Mouse (Mus musculus) liver, embryonic 16.5 days (tissue): Measurements from ENCODE around the gene Sptbn4. TPM values are rescaled to one million over a fixed set of nuclear protein-coding genes. Genes with fewer than 3 reads are reported as not detected.

Experiments used
- ATAC-seq: fragments of 200-750 bp; cut with Nextera tagmentation; 2 replicates; pipeline ENCODE4 v1.8.0; 2017; ENCODE audit warnings: low read depth, mild to moderate bottlenecking, moderate number of reproducible peaks, moderate library complexity
- H3K27ac ChIP-seq: fragments of 300-500 bp; sonication (generic); 2 replicates; pipeline ENCODE4 v1.5.1; 2014; ENCODE audit warnings: mild to moderate bottlenecking, low read length
- H3K27me3 ChIP-seq: fragments of 300-500 bp; sonication (generic); 2 replicates; pipeline ENCODE4 v1.6.1; 2014; ENCODE audit warnings: low read depth, low read length, mixed read lengths; ENCODE audit not compliant: control insufficient read depth, insufficient read depth
- H3K36me3 ChIP-seq: fragments of 300-500 bp; sonication (generic); 2 replicates; pipeline ENCODE4 v1.6.1; 2014; ENCODE audit warnings: mild to moderate bottlenecking; ENCODE audit not compliant: control insufficient read depth, insufficient read depth
- H3K4me1 ChIP-seq: fragments of 300-500 bp; sonication (generic); 2 replicates; pipeline ENCODE4 v1.6.1; 2014; ENCODE audit warnings: low read depth, low read length, mixed read lengths; ENCODE audit not compliant: control insufficient read depth
- H3K4me2 ChIP-seq: fragments of 300-500 bp; sonication (generic); 2 replicates; pipeline ENCODE4 v1.6.1; 2014; ENCODE audit warnings: low read depth, low read length, mixed read lengths
- H3K4me3 ChIP-seq: fragments of 300-500 bp; sonication (generic); 2 replicates; pipeline ENCODE4 v1.5.1; 2014; ENCODE audit warnings: low read depth, mild to moderate bottlenecking, low read length
- H3K9ac ChIP-seq: fragments of 300-500 bp; sonication (generic); 2 replicates; pipeline ENCODE4 v1.6.1; 2014; ENCODE audit warnings: low read depth, low read length
- H3K9me3 ChIP-seq: fragments of 300-500 bp; sonication (generic); replicated peaks from 2 replicates; pipeline ENCODE4 v1.6.1; 2016; ENCODE audit warnings: low read length; ENCODE audit not compliant: control insufficient read depth
- WGBS: fragments of 180-500 bp; shearing (Covaris S2); extraction: QIAGEN DNeasy Blood & Tissue Kit; methylation state at CpG from one replicate; pipeline ENCODE4 v1.1.7; 2014; ENCODE audit not compliant: insufficient replicate concordance; 5-methylcytosine and 5-hydroxymethylcytosine counted together
- polyA plus RNA-seq: library from polyadenylated mRNA; unstranded; fragments of >200 nt; fragmentation: Nextera tagmentation; extraction: Ambion mirVana; gene quantifications from 2 replicates; pipeline ENCODE4 v1.2.1, GENCODE M21; 2015

Sptbn4 gene
- polyA plus RNA-seq, 1 experiment from 2014 or later = 0.02 TPM

DNA sequence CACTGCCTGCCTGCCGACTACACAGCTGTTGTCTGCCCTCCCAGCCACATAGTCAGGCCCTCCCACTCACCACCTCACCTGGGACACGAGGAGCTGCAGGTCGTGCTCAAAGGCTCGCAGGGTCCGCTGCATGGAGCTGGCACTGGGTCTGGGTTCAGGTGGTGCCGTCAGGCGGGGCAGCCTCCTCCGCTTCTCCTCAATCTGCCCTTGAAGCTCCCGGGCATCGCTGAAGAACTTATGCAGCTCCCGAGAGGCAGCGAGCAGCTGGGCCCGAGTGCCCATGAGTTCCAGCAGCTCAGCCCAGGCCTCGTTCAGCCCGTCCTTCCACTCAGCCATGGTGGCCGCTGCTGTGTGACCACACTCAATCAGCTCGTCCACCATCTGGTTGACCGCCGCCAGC is 78.4 kb downstream of the Sptbn4 start:
- WGBS = 71% methylated on average over 19 of the region's 19 CpGs

DNA sequence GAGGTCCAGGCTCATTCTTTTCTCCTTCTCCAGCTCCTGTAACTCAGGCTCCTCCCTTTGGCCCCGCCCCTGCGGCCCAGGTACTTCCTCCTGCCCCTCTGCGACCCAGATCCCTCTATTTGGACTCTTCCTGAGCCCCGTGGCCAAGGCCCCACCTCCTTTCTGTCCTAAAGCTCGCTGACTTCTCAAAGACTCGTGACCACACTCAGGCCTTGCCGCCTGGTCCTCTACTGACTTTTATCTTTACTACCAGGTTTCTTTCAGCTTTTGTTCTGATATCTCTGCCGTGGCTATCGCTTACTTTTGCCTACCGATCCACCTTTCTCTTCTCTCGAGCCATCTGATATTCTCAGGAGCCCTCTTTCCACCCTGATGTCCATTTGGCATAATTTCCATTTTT is 79.5 kb downstream of the Sptbn4 start:
- Histone ChIP-seq H3K27me3 (peaks cover 95% of the 10 kb centered on the region), H3K9ac (no peak overlapping the region), H3K27ac (no peak overlapping the region), H3K4me1 (peaks cover 2% of the 10 kb centered on the region; the same call in 1 of the 2 replicates), H3K4me3 (no peak overlapping the region), H3K9me3 (peaks cover 3% of the 10 kb centered on the region; the same call in 1 of the 2 replicates), H3K4me2 (no peak overlapping the region), H3K36me3 (no peaks in the 10 kb centered on the region)
- WGBS = 6% methylated on average over 11 of the region's 11 CpGs
- ATAC-seq = no peak

More for the DNA sequence above, 78.4 kb downstream of the Sptbn4 start:
- Histone ChIP-seq H3K27me3 (peaks cover 95% of the 10 kb centered on the region), H3K4me3 (no peak overlapping the region), H3K9me3 (peaks cover 3% of the 10 kb centered on the region; the same call in 1 of the 2 replicates), H3K4me2 (no peak overlapping the region), H3K36me3 (no peaks in the 10 kb centered on the region), H3K9ac (no peak overlapping the region), H3K4me1 (peaks cover 2% of the 10 kb centered on the region; the same call in 1 of the 2 replicates), H3K27ac (no peak overlapping the region)
- no peak for ATAC-seq

DNA sequence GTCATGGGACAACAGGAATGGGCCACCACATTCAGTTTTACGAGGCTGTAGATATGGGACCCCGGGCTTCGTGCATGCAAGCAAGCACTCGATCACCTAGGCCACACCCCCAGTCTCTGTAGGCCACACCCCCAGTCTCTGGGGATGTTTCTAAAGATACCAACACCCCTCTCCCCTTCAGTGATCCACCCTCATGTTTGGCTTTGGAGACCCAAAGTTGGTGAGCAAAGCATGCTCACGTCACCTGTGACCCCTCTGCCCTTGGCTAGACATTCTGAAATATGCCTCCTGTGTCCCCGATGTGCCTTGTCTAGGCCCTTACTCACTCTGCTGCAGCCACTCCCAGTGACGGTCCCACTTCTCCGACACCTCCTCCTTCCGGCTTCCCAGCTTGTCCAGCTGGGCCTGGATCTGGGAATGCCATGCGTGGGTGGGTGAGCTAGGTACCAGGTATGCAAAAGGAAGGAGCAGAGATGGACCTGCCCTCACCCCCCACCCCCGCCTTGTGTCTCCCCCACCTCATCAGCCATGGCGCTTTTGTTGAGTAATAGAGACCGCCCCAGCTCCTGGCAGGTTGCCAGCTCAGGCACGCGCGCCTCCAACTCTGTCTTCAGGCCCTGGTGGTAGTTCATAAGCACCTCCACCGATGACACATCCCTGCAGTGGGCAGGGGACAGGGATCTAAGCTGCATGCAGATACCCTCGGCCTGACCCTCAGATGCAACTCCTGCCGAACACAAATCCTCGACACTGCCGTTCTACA is 81.2 kb downstream of the Sptbn4 start:
- Histone ChIP-seq H3K4me1 (peaks cover 8% of the 10 kb centered on the region), H3K9me3 (peaks cover 3% of the 10 kb centered on the region; the same call in 1 of the 2 replicates), H3K4me3 (no peak overlapping the region), H3K27ac (no peak overlapping the region), H3K36me3 (no peaks in the 10 kb centered on the region), H3K9ac (no peak overlapping the region), H3K4me2 (no peak overlapping the region), H3K27me3 (peaks cover 89% of the 10 kb centered on the region)
- ATAC-seq = no peak
- 37% methylated on average over 21 of the region's 21 CpGs for WGBS

DNA sequence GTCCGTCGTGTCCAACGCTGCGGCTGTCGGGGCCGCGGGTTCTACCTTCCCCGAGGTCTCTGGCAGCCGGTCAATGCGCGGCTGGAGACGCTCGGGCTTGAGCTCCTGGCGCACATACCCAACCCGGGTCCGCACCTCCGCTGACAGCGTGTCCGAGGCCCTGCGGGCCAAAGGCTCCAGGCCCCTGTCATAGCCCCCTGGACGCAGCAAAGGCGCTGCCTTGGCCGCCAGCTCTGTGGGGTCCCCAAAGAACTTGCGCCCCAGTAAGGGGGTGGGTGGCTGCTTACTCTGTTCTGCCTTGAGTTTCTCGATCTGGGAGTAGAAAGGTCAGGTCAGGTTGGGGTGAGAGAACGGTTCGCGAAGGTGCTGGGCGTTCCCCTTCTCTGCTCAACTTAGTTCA is 83.1 kb downstream of the Sptbn4 start:
- H3K4me2 ChIP-seq = no peak overlapping the region
- no peaks in the 10 kb centered on the region for H3K36me3 ChIP-seq
- H3K4me3 ChIP-seq = no peak overlapping the region
- H3K4me1 ChIP-seq = peaks cover 10% of the 10 kb centered on the region
- no peak overlapping the region for H3K27ac ChIP-seq
- no peak overlapping the region for H3K9ac ChIP-seq
- ATAC-seq = no peak
- 7% methylated on average over 29 of the region's 29 CpGs for WGBS
- H3K27me3 ChIP-seq = peaks cover 73% of the 10 kb centered on the region
- H3K9me3 ChIP-seq = no peaks in the 10 kb centered on the region

DNA sequence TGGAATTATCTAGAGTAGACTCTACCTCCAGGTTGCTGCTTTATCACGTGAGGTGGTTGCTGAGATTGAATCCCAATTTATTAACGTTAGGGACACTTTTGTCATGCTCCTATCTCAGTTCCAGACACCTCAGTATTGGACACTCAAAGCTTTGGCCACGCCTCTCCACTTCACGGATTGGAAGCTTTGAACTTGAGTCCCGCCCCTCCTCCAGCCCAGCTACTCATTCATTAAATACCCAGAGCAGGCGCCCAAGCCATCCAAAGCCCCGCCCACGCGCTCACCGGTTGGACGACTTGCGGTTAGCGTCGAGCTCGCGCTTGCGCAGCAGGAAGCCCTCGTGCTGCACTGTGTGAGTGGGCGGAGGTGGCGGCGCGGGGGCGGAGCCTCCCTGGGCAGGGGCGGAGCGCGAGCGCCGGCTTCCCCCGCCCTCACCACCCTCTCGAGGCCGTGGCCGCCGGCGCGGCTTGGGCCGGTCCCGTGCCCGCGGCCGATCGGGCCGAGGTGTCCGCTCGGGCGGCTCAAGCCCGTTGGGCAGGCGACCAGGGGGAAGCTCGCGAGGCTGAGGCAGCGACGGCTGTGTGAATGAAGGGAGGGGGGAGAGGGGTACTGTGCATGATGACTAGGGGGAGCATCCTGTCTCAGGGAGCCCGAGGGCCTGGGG is 86.1 kb downstream of the Sptbn4 start:
- H3K9me3 ChIP-seq = no peaks in the 10 kb centered on the region
- peak overlapping the region; percentile 85 for H3K4me2 ChIP-seq
- peaks cover 59% of the 10 kb centered on the region for H3K27me3 ChIP-seq
- no peak overlapping the region for H3K27ac ChIP-seq
- peaks cover 16% of the 10 kb centered on the region for H3K4me1 ChIP-seq
- under 1% methylated on average over 52 of the region's 52 CpGs for WGBS
- H3K4me3 ChIP-seq = peak overlapping the region; percentile 55
- H3K9ac ChIP-seq = peak overlapping the region; percentile 61; the same call in 1 of the 2 replicates
- ATAC-seq = peak; percentile 94
- no peaks in the 10 kb centered on the region for H3K36me3 ChIP-seq

DNA sequence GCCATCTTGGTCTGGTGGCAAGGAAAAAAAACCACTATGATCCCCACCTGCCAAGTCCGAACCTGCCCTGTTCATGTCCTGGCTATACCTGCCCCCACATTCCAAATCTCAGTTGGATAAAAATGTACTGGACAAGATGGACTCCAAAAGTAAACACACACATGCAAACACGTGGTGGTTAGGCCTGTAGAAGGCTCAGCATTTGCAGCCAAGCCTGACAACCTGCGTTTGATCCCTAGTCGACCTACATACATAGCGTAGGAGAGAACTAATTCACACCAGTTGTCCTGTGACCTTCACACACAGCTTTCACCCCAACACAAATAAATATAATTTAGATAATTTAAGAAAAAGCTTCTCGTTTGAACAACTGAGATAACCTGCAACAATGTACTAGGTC is 86.7 kb downstream of the Sptbn4 start:
- peaks cover 53% of the 10 kb centered on the region for H3K27me3 ChIP-seq
- no peak for ATAC-seq

DNA sequence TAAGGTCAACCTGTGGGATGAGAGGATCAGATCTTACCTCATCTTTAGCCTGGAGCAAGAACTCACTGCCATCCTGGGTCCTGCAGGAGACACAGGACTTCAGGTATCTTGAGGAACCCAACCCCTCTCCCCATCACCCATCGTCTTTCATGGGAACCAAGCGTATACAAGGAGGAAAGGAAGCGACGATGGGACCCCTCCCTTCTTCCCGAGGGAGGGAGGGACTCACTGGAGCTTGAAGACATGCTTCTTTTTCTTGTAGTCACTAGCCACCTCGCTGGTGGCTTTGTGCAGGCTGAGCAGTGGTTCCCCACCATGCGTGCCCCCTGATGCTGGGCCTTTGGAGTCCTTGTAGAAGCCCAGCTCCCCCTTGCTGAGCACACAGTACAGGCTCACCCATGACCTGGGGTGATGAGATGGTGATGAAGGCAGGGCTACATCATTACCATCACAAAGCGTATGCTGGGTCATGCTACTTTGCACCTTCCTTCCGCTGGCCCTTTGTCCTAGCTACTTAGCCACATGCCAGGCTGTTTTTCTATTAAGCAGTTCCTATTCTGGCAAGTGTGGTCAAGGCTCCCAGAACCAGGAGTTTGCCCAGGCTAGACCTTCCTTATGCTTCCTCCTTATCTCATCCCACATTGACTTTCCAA is 87.7 kb downstream of the Sptbn4 start:
- Histone ChIP-seq H3K4me2 (no peak overlapping the region), H3K4me1 (peaks cover 24% of the 10 kb centered on the region), H3K9ac (no peak overlapping the region), H3K27ac (no peak overlapping the region), H3K9me3 (no peaks in the 10 kb centered on the region), H3K27me3 (peaks cover 44% of the 10 kb centered on the region), H3K4me3 (no peak overlapping the region), H3K36me3 (no peaks in the 10 kb centered on the region)
- no peak for ATAC-seq
- 80% methylated on average over 9 of the region's 9 CpGs for WGBS

More for the DNA sequence above, 86.7 kb downstream of the Sptbn4 start:
- Histone ChIP-seq H3K27ac (no peak overlapping the region), H3K9me3 (no peaks in the 10 kb centered on the region), H3K4me1 (peaks cover 19% of the 10 kb centered on the region), H3K9ac (no peak overlapping the region), H3K4me3 (no peak overlapping the region), H3K4me2 (no peak overlapping the region), H3K36me3 (no peaks in the 10 kb centered on the region)
- 52% methylated on average over 6 of the region's 6 CpGs for WGBS

DNA sequence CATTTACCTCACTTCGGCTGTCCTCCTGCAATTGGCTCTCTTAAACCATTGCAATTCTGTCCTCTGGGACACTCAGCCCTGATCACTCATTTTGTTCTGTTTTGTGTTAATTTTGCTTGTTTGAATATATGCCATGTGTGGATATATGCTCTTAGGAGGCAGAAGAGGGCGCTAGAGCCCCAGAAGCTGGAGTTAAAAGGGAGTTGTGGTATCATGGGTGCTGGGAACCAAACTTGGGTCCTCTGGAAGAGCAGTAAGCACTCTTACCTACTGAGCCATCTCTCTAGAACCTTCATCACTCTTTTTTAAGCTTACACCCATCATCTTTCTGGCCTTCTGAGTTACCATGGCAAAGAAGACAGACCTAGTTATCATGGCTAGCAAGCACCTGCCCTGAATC is 88.3 kb downstream of the Sptbn4 start:
- Histone ChIP-seq H3K9ac (no peak overlapping the region), H3K36me3 (no peaks in the 10 kb centered on the region), H3K4me3 (no peak overlapping the region), H3K27ac (no peak overlapping the region), H3K4me1 (peaks cover 30% of the 10 kb centered on the region), H3K27me3 (peaks cover 37% of the 10 kb centered on the region), H3K4me2 (no peak overlapping the region), H3K9me3 (no peaks in the 10 kb centered on the region)
- ATAC-seq = no peak
- WGBS = 53% methylated on average over 2 of the region's 2 CpGs
